Mouse (Mus musculus): ENCODE measurements at regions not wholly inside any gene's neighbourhood (a gene's known extent, or its start where the extent isn't known, plus 50 kb on each side); places are given as distances from the start of the nearest gene placed in this dataset.

DNA sequence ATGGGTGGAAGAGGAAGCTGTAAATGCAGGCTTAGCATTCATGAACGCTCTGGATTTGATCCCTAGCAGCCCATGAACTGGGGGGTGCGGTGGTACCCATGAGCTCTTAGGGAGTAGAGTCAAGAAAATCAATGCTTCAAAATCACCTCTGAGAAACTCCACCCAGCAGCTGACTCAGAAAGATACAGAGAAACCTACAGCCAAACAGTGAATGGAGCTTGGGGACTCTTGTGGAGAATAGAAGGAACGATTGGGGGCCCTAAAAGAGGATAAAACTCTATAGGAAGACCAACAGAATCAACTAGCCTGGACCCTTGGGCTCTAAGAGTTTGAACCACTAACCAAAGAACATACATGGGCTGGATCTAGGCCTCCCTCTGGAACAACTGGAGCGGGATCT, 177.6 kb downstream of the Ube2e3 start:
- H3K36me3 ChIP-seq (ENCODE audit: control insufficient read depth, insufficient read depth, low read length), result no peaks in the 10 kb centered on the region
- no peaks in the 10 kb centered on the region for H3K27me3 ChIP-seq (ENCODE audit: control insufficient read depth, insufficient read depth, low read length)
- H3K4me1 ChIP-seq (ENCODE audit: control insufficient read depth, insufficient read depth, insufficient read length, low read length), result no peaks in the 10 kb centered on the region
- WGBS, result 70% methylated on average over 4 of the region's 4 CpGs
- no peak for TF ChIP-seq POLR2A (IDR thresholded peaks at IDR 0.05; ENCODE audit: low read depth, low read length)
- no peak overlapping the region for H3K4me3 ChIP-seq (ENCODE audit: low read depth, low read length)
- H3K27ac ChIP-seq (ENCODE audit: insufficient read depth, low read depth, low read length), result no peak overlapping the region

DNA sequence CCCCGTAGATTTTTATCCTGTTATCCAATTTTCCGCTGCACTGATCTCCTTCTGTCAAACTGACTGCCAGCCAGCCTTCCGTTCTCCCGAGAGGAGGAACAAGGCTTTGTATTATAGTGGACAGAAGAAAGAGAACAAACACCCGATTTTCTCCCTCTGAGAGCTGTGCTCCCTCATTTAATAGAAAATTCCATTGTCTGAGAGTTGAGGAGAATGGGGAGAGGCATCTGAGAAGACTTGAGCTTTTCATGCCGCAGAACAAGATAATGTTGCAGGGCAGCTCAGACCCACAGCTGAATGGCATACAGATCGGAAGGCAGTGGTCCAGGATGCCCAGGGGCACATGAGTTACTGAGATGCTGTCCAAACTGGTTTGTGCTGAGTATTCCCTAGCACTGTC, 180.1 kb downstream of the Ube2e3 start:
- TF ChIP-seq CTCF (IDR thresholded peaks at IDR 0.05; ENCODE audit: extremely low read depth, insufficient read length, insufficient replicate concordance, low read depth, low read length) (no peak), POLR2A (IDR thresholded peaks at IDR 0.05; ENCODE audit: low read depth, low read length) (no peak)
- WGBS, result 73% methylated on average over 7 of the region's 7 CpGs

DNA sequence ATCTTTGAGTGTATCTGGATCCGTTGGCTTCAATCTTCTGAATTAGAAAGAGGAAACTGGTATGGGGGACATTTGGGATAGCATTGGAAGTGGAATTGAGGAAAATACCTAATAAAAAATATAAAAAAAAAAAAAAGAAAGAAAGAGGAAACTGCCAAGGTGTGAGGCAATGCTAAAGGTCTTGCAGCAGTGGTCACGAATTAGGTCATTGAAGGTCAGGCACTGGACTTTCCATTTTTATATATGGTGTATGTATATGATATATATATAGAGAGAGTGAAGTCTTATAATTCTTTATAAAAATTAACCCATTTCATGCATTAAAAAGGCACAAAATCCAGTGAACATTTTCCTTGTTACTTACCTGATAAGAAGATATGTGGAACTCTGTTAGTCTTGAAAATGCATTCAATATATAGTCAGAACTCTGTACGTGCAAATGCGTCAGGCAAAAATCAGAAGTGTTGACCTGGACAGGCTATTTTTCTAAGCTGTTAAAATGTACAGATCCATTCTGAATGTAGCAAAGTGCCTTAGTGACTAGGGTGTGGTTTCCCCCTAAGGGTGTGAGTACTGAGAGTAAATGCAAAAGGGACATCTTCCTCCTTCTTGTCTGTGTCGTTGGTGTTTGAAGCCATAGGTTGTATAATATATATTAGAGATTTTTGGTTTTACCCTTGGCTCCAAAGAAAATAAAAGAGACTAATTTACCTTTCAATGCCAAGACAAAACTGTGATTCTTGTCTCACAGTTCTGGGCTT, 181.0 kb downstream of the Ube2e3 start:
- whole genome bisulfite sequencing, result 79% methylated on average over 5 of the region's 5 CpGs
- no peak overlapping the region for H3K27ac ChIP-seq (ENCODE audit: insufficient read depth, low read depth, low read length)
- no peaks in the 10 kb centered on the region for H3K27me3 ChIP-seq (ENCODE audit: control insufficient read depth, insufficient read depth, low read length)
- TF ChIP-seq POLR2A (IDR thresholded peaks at IDR 0.05; ENCODE audit: low read depth, low read length), result no peak
- no peak for TF ChIP-seq CTCF (IDR thresholded peaks at IDR 0.05; ENCODE audit: extremely low read depth, insufficient read length, insufficient replicate concordance, low read depth, low read length)
- no peaks in the 10 kb centered on the region for H3K36me3 ChIP-seq (ENCODE audit: control insufficient read depth, insufficient read depth, low read length)
- no peaks in the 10 kb centered on the region for H3K4me1 ChIP-seq (ENCODE audit: control insufficient read depth, insufficient read depth, insufficient read length, low read length)
- no peak overlapping the region for H3K4me3 ChIP-seq (ENCODE audit: low read depth, low read length)

More for the DNA sequence above, 180.1 kb downstream of the Ube2e3 start:
- Histone ChIP-seq H3K27me3 (ENCODE audit: control insufficient read depth, insufficient read depth, low read length) (no peaks in the 10 kb centered on the region), H3K36me3 (ENCODE audit: control insufficient read depth, insufficient read depth, low read length) (no peaks in the 10 kb centered on the region), H3K4me3 (ENCODE audit: low read depth, low read length) (no peak overlapping the region), H3K27ac (ENCODE audit: insufficient read depth, low read depth, low read length) (peak overlapping the region; percentile 11; the same call in 1 of the 2 replicates), H3K4me1 (ENCODE audit: control insufficient read depth, insufficient read depth, insufficient read length, low read length) (no peaks in the 10 kb centered on the region)

DNA sequence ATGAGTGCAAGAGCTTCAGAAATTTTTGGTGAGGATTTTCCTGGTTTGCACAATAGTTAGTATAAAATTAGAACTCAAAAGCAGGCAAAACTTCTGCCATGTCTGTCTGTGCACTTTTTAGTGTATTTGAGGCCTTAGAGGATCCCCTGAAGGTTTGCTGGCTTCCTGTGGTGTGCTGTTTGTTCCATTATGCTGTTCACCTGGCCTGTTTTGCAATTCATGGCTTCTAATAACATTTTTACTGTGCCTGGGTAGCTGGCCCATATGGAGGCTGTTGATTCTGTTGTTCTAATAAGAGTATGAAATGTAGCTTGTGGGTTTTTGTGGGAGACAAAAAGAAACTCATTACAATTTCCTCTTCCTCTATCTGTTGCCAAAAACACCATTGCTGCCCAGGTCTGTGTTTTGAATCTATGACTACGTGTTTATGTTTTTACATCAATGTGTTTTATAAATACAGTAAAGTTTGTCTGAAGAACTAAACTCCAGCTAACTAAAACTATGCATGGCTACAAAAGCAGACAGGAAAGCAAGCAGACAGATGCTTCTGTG, 182.6 kb downstream of the Ube2e3 start:
- no peaks in the 10 kb centered on the region for H3K27me3 ChIP-seq (ENCODE audit: control insufficient read depth, insufficient read depth, low read length)
- WGBS, result 67% methylated on average over 1 of the region's 1 CpGs
- H3K27ac ChIP-seq (ENCODE audit: insufficient read depth, low read depth, low read length), result peak overlapping the region; percentile 51
- no peaks in the 10 kb centered on the region for H3K4me1 ChIP-seq (ENCODE audit: control insufficient read depth, insufficient read depth, insufficient read length, low read length)
- no peak overlapping the region for H3K4me3 ChIP-seq (ENCODE audit: low read depth, low read length)
- no peaks in the 10 kb centered on the region for H3K36me3 ChIP-seq (ENCODE audit: control insufficient read depth, insufficient read depth, low read length)
- TF ChIP-seq POLR2A (IDR thresholded peaks at IDR 0.05; ENCODE audit: low read depth, low read length) (no peak), CTCF (IDR thresholded peaks at IDR 0.05; ENCODE audit: extremely low read depth, insufficient read length, insufficient replicate concordance, low read depth, low read length) (no peak)

DNA sequence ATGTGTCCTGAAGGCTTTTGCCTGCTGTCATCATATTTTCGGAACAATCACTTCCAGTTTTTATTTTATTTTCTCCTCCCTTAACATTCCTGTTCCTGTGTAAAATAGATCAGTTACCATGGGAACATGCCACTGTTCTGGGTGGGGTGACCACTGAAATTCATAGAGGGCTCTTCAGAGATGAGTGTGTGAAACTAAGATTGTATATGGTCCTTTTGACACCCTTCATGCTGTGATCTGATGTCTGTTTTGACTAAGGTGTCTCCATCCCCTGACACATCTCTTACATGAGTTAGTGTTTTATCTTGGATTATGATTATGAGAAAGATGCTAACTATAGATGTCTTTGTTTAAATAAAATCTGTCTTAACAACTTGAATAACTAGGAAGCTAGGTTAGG, 184.3 kb downstream of the Ube2e3 start:
- H3K27ac ChIP-seq (ENCODE audit: insufficient read depth, low read depth, low read length), result no peak overlapping the region

DNA sequence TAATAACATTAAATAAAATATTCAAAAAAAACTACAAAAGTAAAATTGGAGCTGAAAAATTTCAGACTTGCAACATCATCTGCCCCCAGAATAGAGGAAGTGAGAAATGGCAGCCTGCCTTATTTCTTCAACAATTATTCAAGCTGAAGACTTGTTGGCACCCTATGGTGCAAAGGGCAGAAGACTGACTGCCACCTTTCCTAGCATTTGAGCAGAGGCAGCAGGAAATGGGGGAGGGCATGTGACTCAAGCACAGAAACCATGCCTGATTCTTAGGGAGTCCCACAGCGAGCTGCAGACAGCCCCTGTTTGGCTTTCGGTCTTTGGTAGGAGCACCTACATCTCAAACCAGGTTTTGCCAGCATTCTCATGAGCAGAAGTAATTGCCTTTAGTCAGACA, 188.2 kb downstream of the Ube2e3 start:
- Histone ChIP-seq H3K27ac (ENCODE audit: insufficient read depth, low read depth, low read length) (no peak overlapping the region), H3K4me3 (ENCODE audit: low read depth, low read length) (no peak overlapping the region), H3K4me1 (ENCODE audit: control insufficient read depth, insufficient read depth, insufficient read length, low read length) (peaks cover 2% of the 10 kb centered on the region; the same call in 1 of the 2 replicates), H3K27me3 (ENCODE audit: control insufficient read depth, insufficient read depth, low read length) (no peaks in the 10 kb centered on the region), H3K36me3 (ENCODE audit: control insufficient read depth, insufficient read depth, low read length) (no peaks in the 10 kb centered on the region)
- WGBS, result 79% methylated on average over 2 of the region's 2 CpGs
- no peak for TF ChIP-seq POLR2A (IDR thresholded peaks at IDR 0.05; ENCODE audit: low read depth, low read length)
- TF ChIP-seq CTCF (IDR thresholded peaks at IDR 0.05; ENCODE audit: extremely low read depth, insufficient read length, insufficient replicate concordance, low read depth, low read length), result no peak

More for the DNA sequence above, 184.3 kb downstream of the Ube2e3 start:
- Histone ChIP-seq H3K4me1 (ENCODE audit: control insufficient read depth, insufficient read depth, insufficient read length, low read length) (no peaks in the 10 kb centered on the region), H3K36me3 (ENCODE audit: control insufficient read depth, insufficient read depth, low read length) (no peaks in the 10 kb centered on the region), H3K4me3 (ENCODE audit: low read depth, low read length) (no peak overlapping the region), H3K27me3 (ENCODE audit: control insufficient read depth, insufficient read depth, low read length) (no peaks in the 10 kb centered on the region)
- no peak for TF ChIP-seq CTCF (IDR thresholded peaks at IDR 0.05; ENCODE audit: extremely low read depth, insufficient read length, insufficient replicate concordance, low read depth, low read length)
- WGBS, result 81% methylated on average over 1 of the region's 1 CpGs

DNA sequence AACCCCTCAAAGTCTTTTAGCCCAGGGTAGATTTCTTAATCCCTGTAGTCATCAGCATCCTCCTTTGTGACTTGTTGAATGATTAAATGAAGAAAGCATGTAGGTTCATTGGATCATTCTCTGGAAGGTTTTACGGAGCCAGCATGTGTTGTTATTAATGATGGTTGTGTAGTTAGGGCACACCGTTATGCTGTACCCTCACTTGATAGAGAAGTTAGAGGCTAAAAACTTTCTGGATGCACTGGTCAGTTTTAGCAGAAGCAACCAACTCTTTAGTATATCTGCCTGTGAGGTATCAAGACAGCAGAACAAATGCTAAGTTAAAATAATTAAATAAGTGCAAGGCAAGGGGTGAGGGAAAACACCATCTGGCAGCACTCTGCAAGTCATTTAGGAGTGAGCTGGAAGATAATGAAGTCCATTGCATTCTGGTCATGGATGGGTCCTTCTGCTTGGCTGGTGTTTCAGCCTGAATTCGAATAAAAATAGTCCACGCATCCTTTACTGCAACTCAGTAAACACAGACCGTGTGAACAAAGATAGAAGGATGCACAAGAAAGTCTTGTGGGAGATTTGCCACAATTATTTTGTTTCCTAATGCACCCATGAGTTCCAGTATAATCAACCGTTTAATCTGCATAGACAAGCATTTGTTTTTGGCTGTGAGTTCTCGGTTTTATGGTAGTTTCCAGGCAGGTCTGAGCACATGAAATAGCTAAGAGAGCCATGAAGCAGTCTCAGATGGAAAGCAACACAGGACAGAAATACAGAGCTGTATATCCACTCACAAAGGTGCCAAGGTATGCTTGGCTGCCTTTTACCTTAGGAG, 191.4 kb downstream of the Ube2e3 start:
- Histone ChIP-seq H3K4me1 (ENCODE audit: control insufficient read depth, insufficient read depth, insufficient read length, low read length) (peaks cover 2% of the 10 kb centered on the region; the same call in 1 of the 2 replicates), H3K27me3 (ENCODE audit: control insufficient read depth, insufficient read depth, low read length) (no peaks in the 10 kb centered on the region), H3K4me3 (ENCODE audit: low read depth, low read length) (no peak overlapping the region), H3K36me3 (ENCODE audit: control insufficient read depth, insufficient read depth, low read length) (no peaks in the 10 kb centered on the region), H3K27ac (ENCODE audit: insufficient read depth, low read depth, low read length) (no peak overlapping the region)
- TF ChIP-seq POLR2A (IDR thresholded peaks at IDR 0.05; ENCODE audit: low read depth, low read length), result no peak
- TF ChIP-seq CTCF (IDR thresholded peaks at IDR 0.05; ENCODE audit: extremely low read depth, insufficient read length, insufficient replicate concordance, low read depth, low read length), result no peak
- WGBS, result 82% methylated on average over 7 of the region's 7 CpGs

Measured in small intestine, adult 2 months (tissue).